Mouse (Mus musculus) MEL-GATA-1-ER (cell line): Measurements from ENCODE around the gene Was.
A peak's percentile ranks its signal among the peaks of the same experiment; 100 is the strongest.
"Not testable (repeated sequence)": the region's sequence is repeated elsewhere in the genome, so short reads cannot be mapped to it uniquely, and the experiment has no call there.

Source experiments
- DNase-seq: peaks from one replicate; pipeline ENCODE4 v3.0.0-alpha.2; 2012; ENCODE audit warnings: low read depth; ENCODE audit errors: extremely low read depth

Was gene

DNA sequence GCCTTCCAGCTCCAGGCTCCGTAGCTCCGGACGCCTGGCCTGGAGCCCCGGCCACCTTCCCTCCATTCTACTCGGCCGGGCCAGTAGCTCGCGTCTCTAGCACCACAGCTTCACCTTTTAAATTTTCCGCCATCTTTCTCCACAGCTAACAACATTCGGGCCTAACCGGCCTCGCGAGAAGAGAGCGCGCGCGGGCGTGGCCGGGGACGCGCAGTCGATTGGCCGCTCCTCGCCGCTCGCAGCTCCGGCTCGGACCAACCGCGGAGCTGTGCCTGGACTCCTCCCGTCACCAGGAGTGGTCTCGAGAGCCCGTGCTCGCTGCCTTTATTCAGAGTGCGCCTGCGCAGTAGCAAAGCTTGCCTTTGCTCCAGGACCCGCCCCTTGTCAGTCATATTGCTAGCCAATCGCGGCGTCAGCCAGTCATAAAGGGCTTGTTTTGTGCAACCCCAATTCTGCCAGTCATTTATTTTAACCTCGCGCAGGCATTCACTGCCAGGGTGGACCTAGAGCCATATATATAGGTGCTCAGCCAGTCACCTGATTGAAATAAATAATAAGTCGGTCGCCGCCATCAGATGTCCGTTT lies 15.8 kb downstream of the Was start, which contains the start of gene Suv39h1:
Gene Suv39h1 (minus strand): TSS at position 331 of the 585 bp plus-strand sequence.
- peak; percentile 97 for DNase-seq

DNA sequence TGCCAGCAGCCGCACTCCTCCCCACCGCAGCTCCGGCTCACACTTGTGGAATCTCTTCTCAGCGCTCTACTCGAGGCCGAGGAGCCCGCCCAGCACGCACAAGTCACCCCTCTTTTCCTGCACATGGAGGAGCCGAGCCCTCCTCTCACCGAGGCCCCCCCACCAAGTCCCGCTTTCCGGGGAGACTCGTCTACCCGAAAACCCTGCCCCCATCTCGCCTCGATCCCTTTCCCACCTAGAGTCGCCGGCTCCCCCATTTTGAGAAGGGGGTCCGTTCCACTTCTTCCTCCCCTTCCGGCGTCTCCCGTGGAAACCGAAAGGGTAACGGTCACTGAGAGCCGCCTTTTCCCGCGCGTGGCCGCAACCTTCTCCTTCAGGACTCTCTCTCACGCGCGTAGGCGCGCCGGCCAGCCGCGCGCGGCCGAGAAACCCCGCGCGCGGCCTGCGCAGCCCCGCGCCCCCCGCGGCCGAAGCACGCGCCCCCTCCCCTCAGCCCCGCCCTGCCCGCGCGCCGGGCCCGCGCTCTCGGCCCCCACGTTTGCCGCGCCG lies 16.3 kb downstream of the Was start:
- no peak for DNase-seq

DNA sequence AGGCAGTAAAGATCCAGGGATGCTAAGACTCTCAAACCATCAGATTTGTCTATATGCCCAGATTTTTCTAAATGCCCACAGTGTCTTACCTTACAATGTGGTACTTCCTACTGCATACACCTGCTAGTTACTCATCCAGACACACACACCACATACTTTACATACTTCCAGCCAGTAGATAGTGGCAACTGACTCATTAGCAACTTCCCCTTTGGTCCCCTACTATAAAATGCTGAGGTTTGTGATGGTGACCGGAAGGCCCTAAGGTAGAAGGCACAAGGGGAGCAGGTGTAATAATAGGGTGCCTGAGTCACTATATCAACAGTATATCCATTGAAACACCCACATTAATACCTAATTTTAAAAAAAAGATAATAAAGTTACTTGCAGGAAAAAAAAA lies 21.1 kb downstream of the Was start:
- DNase-seq = no peak

DNA sequence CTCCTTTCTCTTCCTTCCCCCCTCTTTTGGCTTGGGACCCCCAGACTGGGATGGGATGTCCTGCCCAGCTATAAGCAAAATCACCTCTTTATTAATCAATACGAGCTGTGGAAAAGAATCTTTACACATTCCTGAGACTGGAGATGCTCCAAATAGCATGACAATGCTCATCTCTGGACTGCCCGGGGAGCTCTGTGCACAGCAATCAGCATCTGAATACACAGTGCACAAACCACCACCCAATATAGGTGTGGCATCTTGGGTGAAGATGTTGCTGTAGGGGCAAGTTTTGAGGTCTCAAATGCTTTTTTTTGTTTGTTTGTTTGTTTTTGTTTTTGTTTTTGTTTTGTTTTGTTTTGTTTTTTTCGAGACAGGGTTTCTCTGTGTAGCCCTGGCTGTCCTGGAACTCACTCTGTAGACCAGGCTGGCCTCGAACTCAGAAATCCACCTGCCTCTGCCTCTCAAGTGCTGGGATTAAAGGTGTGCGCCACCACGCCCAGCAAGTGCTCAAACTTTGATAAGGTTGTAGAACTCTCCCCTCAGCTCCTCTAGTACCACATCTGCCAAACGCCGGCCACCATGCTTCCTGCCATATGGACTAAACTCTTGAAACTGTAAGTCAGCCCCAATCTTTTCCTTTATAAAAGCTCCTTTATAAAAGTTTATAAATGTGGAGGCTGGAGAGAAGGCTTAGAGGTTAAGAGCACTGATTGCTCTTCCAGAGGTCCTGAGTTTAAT lies 39.1 kb downstream of the Was start:
- not testable (repeated sequence) for DNase-seq

DNA sequence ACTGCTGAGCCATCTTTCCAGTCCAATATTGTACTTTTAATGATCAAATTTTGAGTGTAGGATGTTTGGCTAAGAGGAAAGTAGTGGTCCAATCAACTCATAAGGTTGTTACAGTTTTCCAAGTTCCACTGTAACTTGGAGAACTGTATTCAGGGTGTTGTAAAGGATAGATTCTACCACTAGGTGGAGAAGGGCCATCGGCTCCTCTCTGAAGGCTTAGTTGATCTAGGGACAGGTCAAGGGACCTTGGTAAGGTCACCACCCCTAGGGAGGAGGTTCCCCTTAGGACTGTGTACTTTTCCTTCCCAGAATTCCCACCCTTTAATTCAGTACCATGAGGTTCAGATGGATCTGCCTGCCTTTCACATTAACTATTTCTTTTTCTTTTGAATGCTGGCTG lies 57.3 kb downstream of the Was start:
- DNase-seq = no peak
